Mouse (Mus musculus): ENCODE results near the gene N4bp2l2. TPM values are rescaled to one million over a fixed set of nuclear protein-coding genes. Genes with fewer than 3 reads are reported as not detected.

The N4bp2l2 gene
- total RNA-seq, 4 experiments from 2014 or later = 84.4 to 99.2 (median 88.5) TPM

DNA sequence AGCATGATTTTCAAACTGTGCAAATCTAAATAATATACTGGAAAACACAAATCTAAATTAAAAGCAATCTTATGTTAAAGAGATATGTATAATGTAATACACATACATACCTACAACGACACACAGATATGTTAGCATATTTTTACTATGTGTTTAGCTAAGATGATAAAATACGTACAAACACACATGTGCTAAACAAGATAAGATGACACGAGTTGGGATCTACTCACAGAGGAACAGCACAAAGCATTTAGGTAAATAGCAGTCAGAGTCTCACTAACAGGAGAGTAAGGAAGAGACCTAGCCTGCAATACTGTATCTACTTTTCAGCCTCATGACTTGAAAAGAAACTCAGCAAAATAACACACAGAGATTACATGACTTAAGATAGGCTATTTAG, 24.5 kb downstream of the N4bp2l2 start:
- DNase-seq = no peak

DNA sequence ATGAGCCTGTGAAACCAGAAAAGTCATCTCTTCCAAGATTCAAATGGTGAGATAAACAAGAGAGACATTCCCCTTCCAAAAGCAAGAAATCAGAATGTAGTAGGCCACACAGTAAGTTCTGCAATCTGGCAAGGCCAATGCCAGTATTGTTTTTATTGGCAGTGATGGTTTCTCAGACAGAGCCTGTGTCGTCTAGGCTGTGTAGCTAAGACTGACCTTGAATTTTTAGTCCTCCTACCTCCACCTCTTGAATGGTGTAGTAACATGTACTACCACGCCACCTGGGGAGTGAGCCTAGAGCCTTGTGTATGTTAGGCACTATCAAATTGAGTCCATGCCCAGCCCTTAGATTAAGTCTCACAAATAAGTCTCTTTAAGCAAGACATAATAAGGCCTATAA, 36.3 kb downstream of the N4bp2l2 start:
- DNase-seq = no peak

DNA sequence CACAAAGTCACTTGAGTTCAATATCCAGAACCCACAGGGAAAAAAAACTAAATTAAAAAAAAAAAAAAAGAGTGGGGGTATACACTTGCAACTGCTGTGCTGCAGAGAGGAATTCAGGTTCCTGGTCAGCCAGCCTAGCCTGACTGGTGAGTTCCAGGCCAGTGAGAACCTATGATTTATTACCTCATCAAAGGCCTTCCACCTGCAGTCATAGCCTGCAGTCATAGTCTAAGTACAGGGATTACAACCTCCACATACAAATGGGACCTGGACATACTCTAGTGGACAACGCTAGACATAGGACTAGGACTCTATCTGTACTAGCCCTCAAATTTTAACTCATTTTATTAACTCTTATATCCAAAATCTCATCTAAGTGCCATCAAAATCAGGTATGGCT, 36.7 kb downstream of the N4bp2l2 start:
- DNase-seq = no peak

DNA sequence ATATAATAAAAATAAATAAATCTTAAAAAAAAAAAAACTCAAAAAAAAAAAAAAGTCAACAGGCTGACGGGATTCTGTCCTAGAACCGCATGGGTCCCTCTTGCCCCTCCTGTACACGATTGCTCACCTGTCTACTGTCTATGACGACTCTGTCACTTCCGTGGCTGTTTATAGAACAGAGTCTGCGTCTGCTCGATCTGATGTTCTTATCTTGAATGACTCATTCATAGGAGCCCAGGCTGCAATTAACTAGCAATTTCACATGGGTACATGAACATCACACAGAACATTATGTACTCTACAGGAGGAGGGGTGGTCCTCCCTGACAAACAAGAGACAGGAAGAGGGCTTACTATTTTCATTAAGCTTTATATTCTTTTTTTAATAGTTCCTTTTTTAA, 40.5 kb downstream of the N4bp2l2 start:
- DNase-seq = no peak

DNA sequence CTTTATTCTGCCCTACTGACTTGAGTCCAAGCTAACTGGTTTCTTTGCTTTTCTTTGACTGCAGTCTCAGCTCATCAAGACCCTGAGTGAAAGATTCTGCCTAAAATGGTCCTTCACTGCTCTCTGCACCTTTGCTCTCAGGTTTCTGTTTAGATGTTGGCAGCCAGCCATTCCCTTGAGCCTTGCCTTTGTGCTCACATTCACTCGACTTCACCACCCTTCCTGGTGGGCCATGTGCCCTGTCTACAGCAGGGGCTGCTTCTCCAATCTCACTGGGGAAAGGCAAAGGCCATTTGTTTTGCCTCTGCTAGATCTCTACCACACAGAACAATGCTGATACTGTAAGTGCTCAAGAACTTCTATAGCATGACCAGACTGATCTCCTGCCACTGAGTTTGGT, 43.2 kb downstream of the N4bp2l2 start:
- no peak for DNase-seq

GRCm38 (mm10) chr5:150621592-150621991, 44.4 kb downstream of the N4bp2l2 start:
- no peak for DNase-seq

GRCm38 (mm10) chr5:150620588-150621135, 45.3 kb downstream of the N4bp2l2 start:
- DNase-seq = no peak

DNA sequence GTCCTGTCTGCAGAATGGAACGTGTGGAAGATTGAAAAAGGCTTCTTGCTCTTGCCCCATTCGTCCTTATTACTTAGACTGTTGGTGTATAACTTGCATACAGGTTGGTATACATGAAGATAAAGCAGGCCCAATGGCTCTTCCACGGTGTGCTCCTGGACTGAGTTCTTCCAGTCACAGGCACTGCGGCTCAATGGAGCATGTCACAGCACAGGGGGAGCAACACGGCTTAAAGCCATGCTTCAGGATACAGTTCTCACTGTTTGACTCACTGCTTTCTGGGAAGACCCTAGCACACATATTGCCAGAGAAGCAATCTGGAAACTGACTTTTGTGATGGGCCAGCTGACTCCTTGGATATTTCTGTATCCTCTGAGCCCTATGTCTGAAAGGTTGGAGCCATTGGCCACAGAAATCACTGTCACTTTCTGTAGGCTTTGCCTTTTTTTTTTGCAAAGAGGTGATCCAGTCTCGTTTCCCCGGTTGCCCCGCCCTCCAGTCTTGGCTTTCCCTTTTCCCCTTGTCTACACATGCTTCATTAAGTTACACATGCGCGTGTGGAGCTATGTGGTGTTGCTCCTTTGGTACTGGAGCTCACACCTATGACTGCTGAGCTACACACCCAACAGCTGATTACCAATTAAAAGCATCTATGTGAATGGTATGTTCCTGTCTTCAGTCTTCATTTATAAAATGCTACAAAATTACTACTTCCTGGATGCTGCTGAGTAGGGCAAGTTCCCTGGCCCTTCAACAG, 47.2 kb downstream of the N4bp2l2 start:
- DNase-seq = no peak

DNA sequence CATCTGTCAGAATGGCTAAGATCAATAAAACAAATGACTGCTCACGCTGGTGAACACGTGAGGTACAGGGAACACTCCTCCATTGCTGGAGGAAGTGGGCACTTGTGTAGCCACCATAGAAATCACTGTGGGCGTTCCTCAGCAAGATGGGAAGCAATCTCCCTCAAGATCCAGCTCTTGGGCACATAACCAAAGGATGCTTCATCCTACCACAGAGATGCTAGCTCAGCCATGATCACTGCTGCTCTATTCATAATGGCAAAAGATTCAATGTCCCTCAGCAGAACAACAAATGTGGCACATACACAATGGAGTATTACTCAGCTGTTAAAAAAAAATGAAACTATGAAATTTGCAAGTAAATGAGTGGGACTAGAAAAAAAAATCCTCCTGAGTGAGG, 49.3 kb downstream of the N4bp2l2 start:
- no peak for DNase-seq

DNA sequence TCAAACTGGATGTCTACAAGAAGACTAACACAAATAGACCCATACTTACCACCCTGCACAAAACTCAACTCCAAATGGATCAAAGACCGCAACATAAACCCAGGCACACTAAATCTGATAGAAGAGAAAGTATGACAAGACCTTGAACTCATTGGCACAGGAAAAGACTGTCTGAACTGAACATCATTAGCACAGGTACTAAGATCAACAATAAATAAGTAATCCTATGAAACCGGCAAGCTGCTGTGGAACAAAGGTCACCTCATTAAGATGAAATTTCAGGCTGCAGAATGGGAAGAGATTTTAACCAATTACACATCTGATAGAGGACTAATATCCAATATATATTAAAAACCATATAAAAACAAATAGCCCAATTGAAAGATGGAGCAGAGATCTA, 49.8 kb downstream of the N4bp2l2 start:
- no peak for DNase-seq

GRCm38 (mm10) chr5:150614054-150614453, 51.9 kb downstream of the N4bp2l2 start:
- DNase-seq = no peak

DNA sequence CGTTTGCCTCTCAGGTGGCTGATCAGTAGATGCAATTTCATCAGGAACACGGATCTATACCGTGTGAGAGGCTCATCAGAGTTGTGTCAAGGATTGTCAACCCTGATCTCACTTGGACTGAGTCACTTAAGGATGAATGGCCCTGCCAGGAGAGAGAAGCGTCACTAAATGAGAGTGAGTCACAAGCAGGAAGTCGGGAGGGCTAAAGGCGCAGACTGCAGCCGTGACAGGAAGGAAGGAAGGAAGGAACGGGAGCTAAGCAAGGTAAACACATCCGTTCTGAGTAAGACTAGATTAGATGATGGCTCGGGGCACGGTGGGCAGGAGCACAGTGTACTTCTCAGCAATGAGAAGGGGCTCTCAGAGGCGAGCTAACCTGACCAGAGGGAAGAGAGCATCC, 54.3 kb downstream of the N4bp2l2 start:
- peak; percentile 49 for DNase-seq

- DNase-seq = no peak
Measured at GRCm38 (mm10) chr5:150611136-150611535, 54.8 kb downstream of the N4bp2l2 start.

GRCm38 (mm10) chr5:150607631-150608030, 58.4 kb downstream of the N4bp2l2 start:
- no peak for DNase-seq

DNA sequence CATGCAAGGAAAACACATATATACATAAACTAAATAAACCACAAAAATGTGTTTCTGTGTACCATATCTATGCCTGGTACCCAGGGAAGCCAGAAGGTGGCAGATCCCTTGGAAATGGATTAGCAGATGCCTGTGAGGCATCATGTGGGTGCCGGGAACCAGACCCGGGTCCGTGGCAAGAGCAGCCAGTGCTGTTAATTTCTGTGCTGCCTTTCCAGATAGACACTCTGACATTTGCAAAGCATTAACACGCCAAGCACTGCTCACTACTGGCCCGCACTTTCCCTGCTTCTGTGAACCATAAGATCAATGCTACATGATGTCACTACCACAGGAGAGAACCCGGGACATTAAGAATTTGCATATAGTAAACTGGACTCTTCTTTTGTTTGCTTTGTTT, 59.9 kb downstream of the N4bp2l2 start:
- no peak for DNase-seq

DNA sequence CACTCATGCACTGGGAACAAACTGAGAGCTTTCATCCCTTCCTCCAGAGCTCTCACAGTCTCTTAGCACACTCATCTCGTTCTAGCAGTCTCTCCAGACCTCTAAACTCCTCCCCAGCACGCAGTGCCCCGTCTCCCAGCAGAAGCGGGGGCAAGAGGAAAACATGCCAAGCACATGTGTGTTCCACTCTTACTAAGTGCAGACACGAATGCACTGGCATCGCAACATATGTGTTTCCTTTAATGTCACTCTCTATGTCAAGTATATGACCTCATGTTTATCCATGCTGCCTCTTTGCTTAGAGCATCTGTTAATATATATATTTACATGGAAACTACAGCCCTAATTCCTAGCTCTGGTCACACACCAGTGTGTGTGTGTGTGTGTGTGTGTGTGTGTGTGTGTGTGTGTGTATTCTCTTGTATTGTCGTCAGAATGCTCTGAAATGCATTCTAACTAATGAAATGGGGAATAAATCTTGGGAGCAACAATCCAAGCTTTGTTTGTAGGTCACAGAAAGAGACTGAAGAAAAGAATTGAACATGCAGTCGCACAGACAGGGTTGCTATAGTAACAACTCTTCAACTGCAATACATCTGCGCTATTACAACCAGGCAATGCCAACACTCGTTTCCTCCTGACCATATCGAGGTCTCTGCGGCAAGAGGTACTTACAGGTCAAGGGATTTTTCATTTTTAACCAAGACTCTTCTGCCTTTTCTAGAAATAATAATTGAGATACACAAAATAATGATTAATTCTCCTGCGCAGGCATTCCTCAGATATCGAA, 64.3 kb downstream of the N4bp2l2 start:
- DNase-seq = no peak

DNA sequence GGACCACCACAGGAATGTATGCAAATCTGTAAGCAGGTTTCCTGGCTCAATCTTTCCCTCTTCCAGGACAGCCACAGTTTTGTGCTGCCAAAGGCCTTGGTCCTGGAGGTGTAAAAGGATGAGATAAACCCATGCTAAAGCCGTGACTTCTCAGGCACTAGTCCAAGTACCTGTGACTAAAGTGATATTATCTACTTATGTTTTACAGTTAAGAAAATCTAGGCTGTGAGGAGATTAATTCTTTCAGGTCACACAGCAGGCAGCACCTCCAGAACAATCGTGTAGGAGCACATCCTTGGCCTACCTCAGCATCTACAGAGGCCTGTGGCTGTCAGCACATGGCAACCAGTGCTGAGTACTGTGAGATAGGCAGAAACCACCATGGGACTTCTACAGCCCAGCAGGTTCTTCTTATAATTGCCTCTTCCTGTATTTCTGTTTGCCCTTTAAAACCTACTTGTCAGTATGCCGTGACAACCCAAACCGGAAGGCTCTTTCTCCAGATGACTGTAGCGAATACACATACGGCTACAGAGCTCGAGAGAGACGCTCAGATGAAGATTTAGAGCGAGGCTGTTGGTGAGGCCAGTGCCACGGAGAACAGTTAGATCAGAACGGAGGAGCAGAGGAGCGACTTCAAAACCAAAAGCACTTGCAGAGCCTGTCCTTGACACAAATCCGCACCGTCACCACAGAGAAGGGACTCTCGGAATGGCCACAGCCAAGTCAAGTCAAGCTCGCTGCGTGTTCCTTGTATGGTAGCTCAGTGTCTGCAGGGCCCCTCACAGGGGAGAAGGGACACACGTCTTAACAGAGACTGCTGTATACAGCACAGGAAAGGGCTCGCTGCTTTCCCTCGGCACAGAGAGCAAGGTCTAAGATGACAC, 65.2 kb downstream of the N4bp2l2 start:
- DNase-seq = peak; percentile 63

DNA sequence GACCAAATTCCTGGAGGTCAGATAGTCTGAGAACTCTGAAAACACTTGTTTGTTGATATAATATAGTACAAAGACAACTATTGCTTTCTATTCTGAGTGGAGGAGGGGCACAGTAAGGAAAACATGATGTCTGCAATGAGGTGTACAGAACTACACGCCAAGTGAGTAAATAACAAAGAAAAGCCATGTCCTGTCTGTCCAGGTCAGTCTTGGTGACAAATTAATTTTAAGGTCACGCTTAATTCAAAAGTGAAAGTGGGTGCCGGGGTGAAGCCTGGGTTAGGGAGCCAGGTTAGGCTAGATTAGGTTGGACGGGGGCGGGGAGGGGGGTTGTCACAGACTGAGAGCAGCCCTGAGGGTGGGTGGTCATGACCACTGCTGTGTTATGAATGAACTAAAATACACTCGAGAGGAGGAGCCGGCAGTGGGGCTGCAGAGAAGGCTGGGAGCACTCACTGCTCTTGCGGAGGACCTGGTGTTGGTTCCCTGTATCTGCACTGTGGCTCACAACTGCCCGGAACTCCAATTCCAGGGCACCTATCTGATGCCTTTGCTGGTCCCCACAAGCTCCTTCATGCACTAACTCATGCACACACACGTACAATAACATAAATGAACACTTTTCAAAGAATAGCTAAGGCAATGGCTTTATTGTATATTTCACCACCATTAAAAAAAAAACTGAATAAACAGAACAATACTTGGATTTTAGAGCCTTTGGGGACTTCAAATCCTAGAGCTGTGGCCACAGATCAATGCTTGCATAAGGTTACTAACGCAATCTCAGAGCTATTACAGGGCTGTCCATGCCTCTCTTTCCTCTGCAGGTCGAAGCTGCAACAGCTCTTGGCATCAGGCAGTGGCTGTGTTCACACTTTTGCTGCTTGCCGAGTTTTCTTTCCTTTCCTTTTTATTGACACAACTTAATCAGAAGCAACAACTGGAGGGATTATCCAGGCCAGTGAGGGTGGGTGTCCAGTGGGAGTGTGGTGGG, 66.4 kb downstream of the N4bp2l2 start:
- DNase-seq = no peak

DNA sequence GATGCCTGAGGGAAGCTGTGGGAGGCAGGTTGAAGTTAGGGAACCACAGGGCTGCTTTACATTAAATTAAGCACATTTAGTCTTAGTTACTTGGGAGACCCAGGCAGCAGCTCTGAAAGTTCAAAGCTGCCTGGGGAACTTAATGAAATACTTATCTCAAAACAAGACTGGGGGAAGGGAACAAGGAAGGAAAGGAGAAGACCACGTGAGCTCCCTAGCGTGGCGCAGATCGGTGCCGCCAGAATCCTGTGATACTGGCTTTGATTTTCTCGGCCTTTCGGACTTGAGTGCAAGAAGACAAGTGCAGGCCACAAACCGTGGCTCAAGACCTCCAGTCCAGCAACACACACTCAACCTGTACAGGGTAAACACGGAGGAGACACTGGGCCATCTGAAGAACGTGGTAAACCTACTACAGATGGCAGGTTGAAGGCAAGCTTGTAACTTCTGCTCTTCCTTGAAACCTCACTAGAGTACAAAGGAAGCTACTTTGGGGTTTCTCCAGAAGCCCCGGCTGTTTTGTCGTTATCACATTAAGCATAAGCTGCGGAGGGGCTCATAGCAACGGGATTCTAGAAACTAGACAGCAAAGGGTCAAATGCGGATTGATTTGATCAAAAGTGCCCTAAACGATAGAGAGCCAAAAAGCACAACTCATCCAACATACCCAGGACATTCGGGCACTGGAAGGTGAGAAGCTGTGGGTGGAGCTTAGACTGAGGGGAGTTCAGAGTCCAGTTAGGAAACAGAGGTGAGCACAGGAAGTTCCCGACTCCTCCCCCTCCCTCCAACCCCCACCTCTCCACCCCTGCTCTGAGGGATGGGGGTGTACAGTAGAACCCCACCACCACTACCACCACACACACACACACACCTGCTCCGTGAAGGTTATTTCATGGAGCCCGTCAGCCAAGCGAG, 67.5 kb downstream of the N4bp2l2 start:
- no peak for DNase-seq

GRCm38 (mm10) chr5:150597088-150597487, 68.9 kb downstream of the N4bp2l2 start, which contains the start of gene N4bp2l1:
Gene N4bp2l1 (minus strand): TSS chr5:150597188.
- no peak for DNase-seq

All from adrenal gland, adult 8-10 months (tissue).